Mouse (Mus musculus) liver, embryonic 11.5 days (tissue): ENCODE data around the gene Fam192a. TPM values are rescaled to one million over a fixed set of nuclear protein-coding genes. Genes with fewer than 3 reads are reported as not detected.
A peak's percentile ranks its signal among the peaks of the same experiment; 100 is the strongest.

Experiments used
- ATAC-seq: fragments of 200-750 bp; cut with Nextera tagmentation; replicated peaks from 2 replicates; pipeline ENCODE4 v1.8.0; 2017; ENCODE audit warnings: moderate number of reproducible peaks, mild to moderate bottlenecking, moderate TSS enrichment, moderate library complexity; ENCODE audit not compliant: low FRiP score
- DNase-seq: peaks from one replicate; pipeline ENCODE4 v3.0.0-alpha.2; 2017; ENCODE audit warnings: low spot score
- H3K27ac ChIP-seq: fragments of 300-500 bp; sonication (generic); 2 replicates; pipeline ENCODE4 v1.5.1; 2014; ENCODE audit warnings: mild to moderate bottlenecking, low read depth, low read length, control low read depth
- H3K27me3 ChIP-seq: fragments of 300-500 bp; sonication (generic); replicated peaks from 2 replicates; pipeline ENCODE4 v1.6.1; 2014; ENCODE audit warnings: low read length, mixed read lengths; ENCODE audit not compliant: control insufficient read depth, insufficient read depth
- H3K36me3 ChIP-seq: fragments of 300-500 bp; sonication (generic); 2 replicates; pipeline ENCODE4 v1.6.1; 2014; ENCODE audit warnings: mild to moderate bottlenecking, low read length, moderate library complexity, mixed read lengths; ENCODE audit not compliant: control insufficient read depth, insufficient read depth
- H3K4me1 ChIP-seq: fragments of 300-500 bp; sonication (generic); replicated peaks from 2 replicates; pipeline ENCODE4 v1.6.1; 2014; ENCODE audit warnings: low read length, mixed read lengths; ENCODE audit not compliant: control insufficient read depth, insufficient read depth
- H3K4me2 ChIP-seq: fragments of 300-500 bp; sonication (generic); 2 replicates; pipeline ENCODE4 v1.6.1; 2014; ENCODE audit warnings: mild to moderate bottlenecking, control low read depth, moderate library complexity
- H3K4me3 ChIP-seq: fragments of 300-500 bp; sonication (generic); 2 replicates; pipeline ENCODE4 v1.5.1; 2014; ENCODE audit warnings: low read depth, low read length, control low read depth
- H3K9ac ChIP-seq: fragments of 300-500 bp; sonication (generic); 2 replicates; pipeline ENCODE4 v1.6.1; 2014; ENCODE audit warnings: low read depth, low read length, control low read depth
- H3K9me3 ChIP-seq: fragments of 300-500 bp; sonication (generic); 2 replicates; pipeline ENCODE4 v1.6.1; 2016; ENCODE audit warnings: low read length, inconsistent platforms, mixed read lengths; ENCODE audit not compliant: control insufficient read depth
- WGBS: fragments of 180-500 bp; shearing (Covaris S2); extraction: QIAGEN DNeasy Blood & Tissue Kit; methylation state at CpG from one replicate; pipeline ENCODE4 v1.1.7; 2014; 5-methylcytosine and 5-hydroxymethylcytosine counted together
- polyA plus RNA-seq: library from polyadenylated mRNA; unstranded; fragments of >200 nt; fragmentation: Nextera tagmentation; extraction: Ambion mirVana; gene quantifications from 2 replicates; pipeline ENCODE4 v1.2.1, GENCODE M21; 2014

Gene Fam192a
- polyA plus RNA-seq, 1 experiment from 2014 or later: 60.0 TPM

GRCm38 (mm10) chr8:94532873-94533671 lies 68.7 kb downstream of the Fam192a start, which contains the start of gene Cpne2:
TSS of gene Cpne2 (plus strand) at chr8:94532990.
- Histone ChIP-seq H3K9ac (peak within 1 kb of the TSS; percentile 59), H3K4me3 (peak within 1 kb of the TSS; percentile 64), H3K9me3 (no peaks in the 10 kb centered on the region), H3K27me3 (peaks cover 54% of the 10 kb centered on the region), H3K4me1 (no peaks in the 10 kb centered on the region; the same call in 1 of the 2 replicates), H3K4me2 (peak within 1 kb of the TSS; percentile 84), H3K27ac (no peak within 1 kb of the TSS; the same call in 1 of the 2 replicates), H3K36me3 (no peaks in the 10 kb centered on the region)
- WGBS: 1% methylated on average over 66 of the region's 81 CpGs
- peak; percentile 63 for DNase-seq
- ATAC-seq: peak; percentile 77

GRCm38 (mm10) chr8:94532525-94532872 lies 69.3 kb downstream of the Fam192a start:
- DNase-seq (no peak), ATAC-seq (peak; percentile 14; the same call in 1 of the 2 replicates)
- Histone ChIP-seq H3K36me3 (no peaks in the 10 kb centered on the region), H3K4me1 (no peaks in the 10 kb centered on the region; the same call in 1 of the 2 replicates), H3K4me3 (peak overlapping the region; percentile 64), H3K27ac (no peak overlapping the region), H3K9me3 (no peaks in the 10 kb centered on the region), H3K4me2 (peak overlapping the region; percentile 84), H3K9ac (peak overlapping the region; percentile 59), H3K27me3 (peaks cover 54% of the 10 kb centered on the region)
- 2% methylated on average over 33 of the region's 34 CpGs for WGBS

GRCm38 (mm10) chr8:94532000-94532399 lies 69.8 kb downstream of the Fam192a start:
- peak overlapping the region; percentile 84 for H3K4me2 ChIP-seq
- ATAC-seq: no peak
- no peaks in the 10 kb centered on the region for H3K36me3 ChIP-seq
- no peaks in the 10 kb centered on the region; the same call in 1 of the 2 replicates for H3K4me1 ChIP-seq
- peaks cover 54% of the 10 kb centered on the region for H3K27me3 ChIP-seq
- no peak overlapping the region for H3K27ac ChIP-seq
- H3K4me3 ChIP-seq: peak overlapping the region; percentile 64
- no peak for DNase-seq
- no peak overlapping the region for H3K9ac ChIP-seq
- 4% methylated on average over 8 of the region's 8 CpGs for WGBS
- no peaks in the 10 kb centered on the region for H3K9me3 ChIP-seq

- ATAC-seq (no peak), DNase-seq (no peak)
- Histone ChIP-seq H3K9me3 (no peaks in the 10 kb centered on the region), H3K4me1 (no peaks in the 10 kb centered on the region; the same call in 1 of the 2 replicates), H3K9ac (no peak overlapping the region), H3K4me2 (no peak overlapping the region), H3K36me3 (no peaks in the 10 kb centered on the region), H3K4me3 (no peak overlapping the region), H3K27me3 (peaks cover 47% of the 10 kb centered on the region), H3K27ac (no peak overlapping the region)
- 84% methylated on average over 4 of the region's 4 CpGs for WGBS
Observed at GRCm38 (mm10) chr8:94530643-94531042, 71.2 kb downstream of the Fam192a start.

- H3K9ac ChIP-seq: no peak overlapping the region
- peaks cover 40% of the 10 kb centered on the region for H3K27me3 ChIP-seq
- no peak for ATAC-seq
- no peak overlapping the region for H3K4me3 ChIP-seq
- H3K36me3 ChIP-seq: no peaks in the 10 kb centered on the region
- H3K27ac ChIP-seq: no peak overlapping the region
- H3K4me1 ChIP-seq: no peaks in the 10 kb centered on the region; the same call in 1 of the 2 replicates
- no peak for DNase-seq
- no peaks in the 10 kb centered on the region for H3K9me3 ChIP-seq
- 56% methylated on average over 4 of the region's 4 CpGs for WGBS
- no peak overlapping the region for H3K4me2 ChIP-seq
Observed at GRCm38 (mm10) chr8:94529875-94530274, 71.9 kb downstream of the Fam192a start.

GRCm38 (mm10) chr8:94528245-94528644 lies 73.6 kb downstream of the Fam192a start:
- Histone ChIP-seq H3K36me3 (no peaks in the 10 kb centered on the region), H3K27ac (no peak overlapping the region), H3K4me3 (no peak overlapping the region), H3K4me2 (no peak overlapping the region), H3K27me3 (peaks cover 25% of the 10 kb centered on the region), H3K9me3 (no peaks in the 10 kb centered on the region), H3K4me1 (no peaks in the 10 kb centered on the region; the same call in 1 of the 2 replicates), H3K9ac (no peak overlapping the region)
- no peak for DNase-seq
- 56% methylated on average over 4 of the region's 4 CpGs for WGBS
- ATAC-seq: no peak

GRCm38 (mm10) chr8:94527178-94527577 lies 74.6 kb downstream of the Fam192a start:
- Histone ChIP-seq H3K9me3 (no peaks in the 10 kb centered on the region), H3K36me3 (no peaks in the 10 kb centered on the region), H3K27me3 (peaks cover 14% of the 10 kb centered on the region), H3K4me2 (no peak overlapping the region), H3K4me3 (no peak overlapping the region), H3K27ac (no peak overlapping the region), H3K9ac (no peak overlapping the region), H3K4me1 (no peaks in the 10 kb centered on the region)
- 68% methylated on average over 7 of the region's 7 CpGs for WGBS
- ATAC-seq: no peak
- DNase-seq: no peak

GRCm38 (mm10) chr8:94524554-94524953 lies 77.2 kb downstream of the Fam192a start:
- Histone ChIP-seq H3K4me2 (no peak overlapping the region), H3K27me3 (no peaks in the 10 kb centered on the region), H3K4me3 (no peak overlapping the region), H3K36me3 (no peaks in the 10 kb centered on the region), H3K9ac (no peak overlapping the region), H3K27ac (no peak overlapping the region), H3K4me1 (no peaks in the 10 kb centered on the region), H3K9me3 (no peaks in the 10 kb centered on the region)
- no peak for ATAC-seq
- DNase-seq: no peak
- 67% methylated on average over 9 of the region's 9 CpGs for WGBS
